ENCODE assay signal across 12 mouse cellular contexts in the genomic region with DNA sequence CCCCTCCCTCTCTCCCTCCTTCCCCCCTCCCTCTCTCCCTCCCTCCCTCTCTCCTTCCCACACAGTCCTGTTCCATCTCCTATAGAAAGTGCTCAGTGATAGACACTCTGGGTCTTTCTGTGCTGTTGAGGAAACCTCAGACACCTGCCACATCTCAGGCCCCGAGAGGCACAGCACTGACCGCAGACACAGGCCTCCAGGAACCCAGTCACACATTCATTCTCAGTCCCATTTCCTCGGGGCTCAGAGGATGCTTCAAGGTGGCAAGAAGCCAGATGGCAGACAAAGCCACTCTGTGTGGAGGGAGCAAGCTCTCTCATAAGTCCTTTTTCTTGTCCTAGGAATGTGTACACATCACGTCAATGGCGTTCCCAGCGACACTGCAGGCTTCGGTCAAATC.
A peak's percentile ranks its signal among the peaks of the same experiment; 100 is the strongest.
DNase-seq lines count a peak whose midpoint lies in the region; ATAC-seq and TF ChIP-seq lines count a peak whose summit lies in the region.
"Had no signal": no experiment of that assay in that cellular context is flagged by ENCODE, and none has a peak within 500 bp of the region (broad histone marks: within the 10 kb centered on the region; RNA-seq: fewer than 3 reads in every experiment).

No protein-coding gene starts in this region.

- H3K4me1 ChIP-seq in neural tube, embryonic 14.5 days (ENCODE audit: control insufficient read depth, insufficient read depth, low read length): no peaks in the 10 kb centered on the region
- 0 out of 2 replicates have a peak, but pooled peaks cover 4% of the 10 kb centered on the region for H3K4me1 ChIP-seq in intestine, embryonic 16.5 days (ENCODE audit: control insufficient read depth, insufficient read depth, low read length)

- no peaks in the 10 kb centered on the region for H3K9me3 ChIP-seq in neural tube, embryonic 14.5 days (ENCODE audit: control insufficient read depth, low read length)
- H3K9me3 ChIP-seq in intestine, embryonic 16.5 days (ENCODE audit: control insufficient read depth, low read length): no peaks in the 10 kb centered on the region

- H3K9ac ChIP-seq in neural tube, embryonic 14.5 days (replicated peaks; ENCODE audit: low read depth, low read length): no peak overlapping the region
- H3K9ac ChIP-seq in intestine, embryonic 16.5 days (ENCODE audit: low read depth, low read length): no peak overlapping the region

- H3K4me3 ChIP-seq in layer of hippocampus, adult 2 months: no peak overlapping the region
- H3K4me3 ChIP-seq in neural tube, embryonic 14.5 days (ENCODE audit: low read depth, low read length): no peak overlapping the region
- H3K4me3 ChIP-seq in intestine, embryonic 16.5 days (ENCODE audit: low read length): no peak overlapping the region

- peak; percentile 77 for ATAC-seq in neural tube, embryonic 14.5 days (ENCODE audit: low read depth)
- no peak for ATAC-seq in intestine, embryonic 16.5 days
- ATAC-seq: inflammation-experienced regulatory T-cells, adult 6 months had no signal

- DNase-seq in cerebellum, adult 9-11 months: peak; percentile 7
- no peak for DNase-seq in cerebellum, adult 11 months
- peak; percentile 28 for DNase-seq in layer of hippocampus, adult 9-11 months
- DNase-seq in layer of hippocampus, adult 2 months (ENCODE audit: low spot score in 2 of 2): no peak
- DNase-seq in right cerebral cortex, postnatal 4 days: peak; percentile 22
- no peak for DNase-seq in right cerebral cortex, adult 2 months (ENCODE audit: low spot score in 2 of 2)
- DNase-seq: kidney, postnatal 25 days; lung, postnatal 10 days; spleen, adult 18-20 months had no signal

- H3K27ac ChIP-seq in layer of hippocampus, adult 2 months: no peak overlapping the region
- no peak overlapping the region for H3K27ac ChIP-seq in neural tube, embryonic 14.5 days (ENCODE audit: low read depth, low read length)
- H3K27ac ChIP-seq in intestine, embryonic 16.5 days (ENCODE audit: low read length): no peak overlapping the region

- no peak for TF ChIP-seq CTCF in layer of hippocampus, adult 2 months (conservative IDR thresholded peaks at IDR 0.05)

- 54% methylated on average over 7 of the region's 7 CpGs for WGBS in neural tube, embryonic 14.5 days
- 75% methylated on average over 7 of the region's 7 CpGs for WGBS in intestine, embryonic 16.5 days

- no peaks in the 10 kb centered on the region for H3K27me3 ChIP-seq in neural tube, embryonic 14.5 days (ENCODE audit: control insufficient read depth, insufficient read depth, low read length)
- H3K27me3 ChIP-seq in intestine, embryonic 16.5 days (replicated peaks; ENCODE audit: control insufficient read depth, insufficient read depth, low read length): no peaks in the 10 kb centered on the region

- no peak overlapping the region for H3K4me2 ChIP-seq in neural tube, embryonic 14.5 days (ENCODE audit: low read depth, low read length)
- H3K4me2 ChIP-seq in intestine, embryonic 16.5 days (ENCODE audit: low read depth, low read length): no peak overlapping the region

- H3K36me3 ChIP-seq in neural tube, embryonic 14.5 days (ENCODE audit: control insufficient read depth, insufficient read depth, low read length): no peaks in the 10 kb centered on the region
- no peaks in the 10 kb centered on the region for H3K36me3 ChIP-seq in intestine, embryonic 16.5 days (ENCODE audit: control insufficient read depth, insufficient read depth, low read length)

Comparison
In these comparisons a context has a peak if more than half of its experiments do, and no peak if none do; other contexts are left out.
1. DNase-seq: peak in cerebellum, adult 9-11 months (single experiment), layer of hippocampus, adult 9-11 months (single experiment) and right cerebral cortex, postnatal 4 days (single experiment); none in cerebellum, adult 11 months (single experiment), layer of hippocampus, adult 2 months (0 of 2) and right cerebral cortex, adult 2 months (0 of 2).